Mouse (Mus musculus) neural tube, embryonic 15.5 days (tissue): ENCODE data around the gene Dnaaf3. TPM values are rescaled to one million over a fixed set of nuclear protein-coding genes. Genes with fewer than 3 reads are reported as not detected.
A peak's percentile ranks its signal among the peaks of the same experiment; 100 is the strongest.

Source experiments
- ATAC-seq: fragments of 200-750 bp; cut with Nextera tagmentation; 2 replicates; pipeline ENCODE4 v1.8.0; 2017; ENCODE audit warnings: mild to moderate bottlenecking, moderate TSS enrichment, moderate library complexity; ENCODE audit not compliant: low FRiP score
- H3K27ac ChIP-seq: fragments of 300-500 bp; sonication (generic); replicated peaks from 2 replicates; pipeline ENCODE4 v1.5.1; 2015; ENCODE audit warnings: mild to moderate bottlenecking, inconsistent platforms
- H3K27me3 ChIP-seq: fragments of 300-500 bp; sonication (generic); replicated peaks from 2 replicates; pipeline ENCODE4 v1.6.1; 2015; ENCODE audit warnings: inconsistent platforms
- H3K36me3 ChIP-seq: fragments of 300-500 bp; sonication (generic); 2 replicates; pipeline ENCODE4 v1.6.1; 2015; ENCODE audit warnings: inconsistent platforms
- H3K4me1 ChIP-seq: fragments of 300-500 bp; sonication (generic); 2 replicates; pipeline ENCODE4 v1.6.1; 2015; ENCODE audit warnings: inconsistent platforms
- H3K4me2 ChIP-seq: fragments of 300-500 bp; sonication (generic); 2 replicates; pipeline ENCODE4 v1.6.1; 2015; ENCODE audit warnings: inconsistent platforms, mild to moderate bottlenecking, moderate library complexity
- H3K4me3 ChIP-seq: fragments of 300-500 bp; sonication (generic); replicated peaks from 2 replicates; pipeline ENCODE4 v1.5.1; 2015; ENCODE audit warnings: mild to moderate bottlenecking, inconsistent platforms
- H3K9ac ChIP-seq: fragments of 300-500 bp; sonication (generic); replicated peaks from 2 replicates; pipeline ENCODE4 v1.6.1; 2015; ENCODE audit warnings: mild to moderate bottlenecking, inconsistent platforms
- H3K9me3 ChIP-seq: fragments of 300-500 bp; sonication (generic); replicated peaks from 2 replicates; pipeline ENCODE4 v1.6.1; 2016; ENCODE audit warnings: inconsistent platforms
- WGBS: fragments of 180-500 bp; shearing (Covaris S2); methylation state at CpG from one replicate; pipeline ENCODE4 v1.1.7; 2015; ENCODE audit warnings: mixed read lengths; 5-methylcytosine and 5-hydroxymethylcytosine counted together
- polyA plus RNA-seq: library from polyadenylated mRNA; unstranded; fragments of >200 nt; fragmentation: Nextera tagmentation; extraction: Ambion mirVana; gene quantifications from 2 replicates; pipeline ENCODE4 v1.2.1, GENCODE M21; 2015

Gene Dnaaf3
- polyA plus RNA-seq, 1 experiment from 2014 or later, result 2.1 TPM

GRCm38 (mm10) chr7:4518487-4518886 is 13.8 kb downstream of the Dnaaf3 start:
- H3K27ac ChIP-seq, result no peak overlapping the region
- no peak overlapping the region for H3K4me2 ChIP-seq
- H3K27me3 ChIP-seq, result peaks cover 14% of the 10 kb centered on the region
- no peak overlapping the region for H3K4me3 ChIP-seq
- no peak overlapping the region for H3K9ac ChIP-seq
- no peaks in the 10 kb centered on the region for H3K36me3 ChIP-seq
- H3K9me3 ChIP-seq, result no peaks in the 10 kb centered on the region
- no peak for ATAC-seq
- H3K4me1 ChIP-seq, result peaks cover 11% of the 10 kb centered on the region
- WGBS, result 90% methylated on average over 1 of the region's 1 CpGs

- Histone ChIP-seq H3K36me3 (no peaks in the 10 kb centered on the region), H3K4me3 (no peak within 1 kb of the TSS), H3K9ac (no peak within 1 kb of the TSS), H3K27me3 (peaks cover 7% of the 10 kb centered on the region), H3K27ac (no peak within 1 kb of the TSS), H3K9me3 (no peaks in the 10 kb centered on the region), H3K4me1 (peaks cover 9% of the 10 kb centered on the region), H3K4me2 (no peak within 1 kb of the TSS)
- 14% methylated on average over 4 of the region's 4 CpGs for WGBS
- ATAC-seq, result no peak
Observed at GRCm38 (mm10) chr7:4516332-4517050, 15.8 kb downstream of the Dnaaf3 start, which contains the start of gene Tnnt1. TSS of gene Tnnt1 (minus strand) at chr7:4516382.

- Histone ChIP-seq H3K4me3 (no peak overlapping the region), H3K4me1 (peaks cover 3% of the 10 kb centered on the region), H3K27me3 (peaks cover 4% of the 10 kb centered on the region), H3K4me2 (no peak overlapping the region), H3K9me3 (no peaks in the 10 kb centered on the region), H3K9ac (no peak overlapping the region), H3K27ac (no peak overlapping the region), H3K36me3 (no peaks in the 10 kb centered on the region)
- ATAC-seq, result no peak
- WGBS, result 48% methylated on average over 6 of the region's 6 CpGs
Observed at GRCm38 (mm10) chr7:4515853-4516252, 16.4 kb downstream of the Dnaaf3 start.

GRCm38 (mm10) chr7:4513829-4514712 is 18.2 kb downstream of the Dnaaf3 start:
- no peaks in the 10 kb centered on the region for H3K27me3 ChIP-seq
- no peaks in the 10 kb centered on the region for H3K36me3 ChIP-seq
- H3K9ac ChIP-seq, result no peak overlapping the region
- ATAC-seq, result no peak
- no peak overlapping the region for H3K27ac ChIP-seq
- no peak overlapping the region for H3K4me3 ChIP-seq
- H3K4me1 ChIP-seq, result no peaks in the 10 kb centered on the region
- H3K4me2 ChIP-seq, result no peak overlapping the region
- WGBS, result 63% methylated on average over 6 of the region's 6 CpGs
- no peaks in the 10 kb centered on the region for H3K9me3 ChIP-seq

- Histone ChIP-seq H3K27me3 (peaks cover 3% of the 10 kb centered on the region; the same call in 1 of the 2 replicates), H3K9me3 (no peaks in the 10 kb centered on the region), H3K27ac (no peak overlapping the region), H3K4me1 (no peaks in the 10 kb centered on the region), H3K9ac (no peak overlapping the region), H3K4me2 (no peak overlapping the region), H3K36me3 (no peaks in the 10 kb centered on the region), H3K4me3 (no peak overlapping the region)
- 32% methylated on average over 13 of the region's 13 CpGs for WGBS
- no peak for ATAC-seq
Observed at GRCm38 (mm10) chr7:4513236-4513635, 19.0 kb downstream of the Dnaaf3 start.

- Histone ChIP-seq H3K4me3 (no peak overlapping the region), H3K27me3 (peaks cover 3% of the 10 kb centered on the region; the same call in 1 of the 2 replicates), H3K9me3 (no peaks in the 10 kb centered on the region), H3K4me1 (no peaks in the 10 kb centered on the region), H3K36me3 (no peaks in the 10 kb centered on the region), H3K4me2 (no peak overlapping the region), H3K9ac (no peak overlapping the region), H3K27ac (no peak overlapping the region)
- ATAC-seq, result no peak
- WGBS, result 78% methylated on average over 8 of the region's 8 CpGs
Observed at GRCm38 (mm10) chr7:4511489-4512224, 20.6 kb downstream of the Dnaaf3 start.

- H3K4me3 ChIP-seq, result no peak overlapping the region
- H3K36me3 ChIP-seq, result no peaks in the 10 kb centered on the region
- no peak overlapping the region for H3K9ac ChIP-seq
- H3K4me1 ChIP-seq, result no peaks in the 10 kb centered on the region
- 0 out of 2 replicates have a peak overlapping the region, but pooled peaks have one; percentile 9 for H3K4me2 ChIP-seq
- 20% methylated on average over 24 of the region's 24 CpGs for WGBS
- no peak overlapping the region for H3K27ac ChIP-seq
- H3K27me3 ChIP-seq, result peaks cover 3% of the 10 kb centered on the region; the same call in 1 of the 2 replicates
- ATAC-seq, result peak; percentile 35
- H3K9me3 ChIP-seq, result no peaks in the 10 kb centered on the region
Observed at GRCm38 (mm10) chr7:4509863-4510608, 22.2 kb downstream of the Dnaaf3 start.

- Histone ChIP-seq H3K27me3 (peaks cover 3% of the 10 kb centered on the region; the same call in 1 of the 2 replicates), H3K36me3 (no peaks in the 10 kb centered on the region), H3K4me1 (no peaks in the 10 kb centered on the region), H3K4me2 (no peak overlapping the region), H3K27ac (no peak overlapping the region), H3K4me3 (no peak overlapping the region), H3K9me3 (no peaks in the 10 kb centered on the region), H3K9ac (no peak overlapping the region)
- 92% methylated on average over 8 of the region's 8 CpGs for WGBS
- ATAC-seq, result no peak
Observed at GRCm38 (mm10) chr7:4508739-4509116, 23.5 kb downstream of the Dnaaf3 start.

- no peak for ATAC-seq
- Histone ChIP-seq H3K27me3 (peaks cover 3% of the 10 kb centered on the region; the same call in 1 of the 2 replicates), H3K4me3 (no peak overlapping the region), H3K36me3 (no peaks in the 10 kb centered on the region), H3K27ac (no peak overlapping the region), H3K4me1 (no peaks in the 10 kb centered on the region), H3K4me2 (no peak overlapping the region), H3K9ac (no peak overlapping the region), H3K9me3 (no peaks in the 10 kb centered on the region)
- 74% methylated on average over 27 of the region's 32 CpGs for WGBS
Observed at GRCm38 (mm10) chr7:4508062-4508738, 24.1 kb downstream of the Dnaaf3 start.

- no peak for ATAC-seq
- WGBS, result 68% methylated on average over 3 of the region's 4 CpGs
- no peak overlapping the region for H3K9ac ChIP-seq
- no peak overlapping the region for H3K4me3 ChIP-seq
- H3K27ac ChIP-seq, result no peak overlapping the region
- no peaks in the 10 kb centered on the region for H3K9me3 ChIP-seq
- H3K4me2 ChIP-seq, result no peak overlapping the region
- peaks cover 8% of the 10 kb centered on the region for H3K4me1 ChIP-seq
- H3K27me3 ChIP-seq, result peaks cover 3% of the 10 kb centered on the region; the same call in 1 of the 2 replicates
- no peaks in the 10 kb centered on the region for H3K36me3 ChIP-seq
Observed at GRCm38 (mm10) chr7:4507220-4507619, 25.0 kb downstream of the Dnaaf3 start.
